Mouse (Mus musculus): ENCODE measurements around the gene Rpl23a. TPM values are rescaled to one million over a fixed set of nuclear protein-coding genes. Genes with fewer than 3 reads are reported as not detected.

The Rpl23a gene
- polyA plus RNA-seq (2015; fragmentation: Nextera tagmentation; extraction: Ambion mirVana): 1,199 and 1,213 TPM in 2 replicates

DNA sequence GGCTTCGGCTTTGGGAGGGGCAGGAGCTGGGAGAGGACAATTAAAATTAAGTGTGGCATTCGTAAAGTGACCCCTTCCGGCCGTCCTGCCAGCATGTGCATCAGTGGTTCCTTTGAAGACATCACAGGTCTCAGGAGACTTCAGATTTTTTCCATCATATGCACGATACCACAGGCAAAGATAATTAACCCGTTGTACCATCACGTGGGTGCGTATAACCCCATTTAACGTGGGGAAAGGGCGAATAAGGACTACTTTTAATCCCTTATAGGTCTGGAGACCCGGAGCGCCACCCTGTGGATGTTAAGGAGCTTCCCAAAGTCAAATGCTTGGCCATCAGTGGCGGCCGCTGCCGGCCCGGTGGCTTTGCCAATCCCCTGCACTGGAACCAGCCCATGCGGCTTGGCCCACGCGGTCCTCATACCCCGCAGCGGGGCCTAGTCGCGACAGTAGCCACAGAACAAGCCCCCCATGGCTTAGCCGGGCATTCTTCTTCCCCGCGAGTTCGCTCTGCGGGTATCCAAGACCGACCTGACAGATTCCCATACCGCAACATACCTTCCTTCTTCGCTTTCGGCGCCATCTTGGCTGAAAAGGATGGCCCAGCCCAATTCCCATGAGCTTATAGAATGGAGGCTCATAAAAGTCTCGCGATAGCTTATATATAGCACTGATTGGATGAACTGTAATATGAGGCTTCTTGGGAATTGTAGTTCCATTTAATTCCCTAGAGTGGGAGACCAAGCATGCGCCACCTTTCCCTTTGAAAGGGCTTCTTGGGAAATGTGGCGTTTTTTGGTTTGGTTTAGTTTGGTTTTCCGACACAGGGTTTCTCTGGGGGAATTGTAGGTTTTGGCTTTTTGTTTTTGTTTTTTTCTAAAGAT, at the start of gene Rpl23a:
Rpl23a (minus strand) TSS at position 624 of the 884 bp plus-strand sequence.

DNA sequence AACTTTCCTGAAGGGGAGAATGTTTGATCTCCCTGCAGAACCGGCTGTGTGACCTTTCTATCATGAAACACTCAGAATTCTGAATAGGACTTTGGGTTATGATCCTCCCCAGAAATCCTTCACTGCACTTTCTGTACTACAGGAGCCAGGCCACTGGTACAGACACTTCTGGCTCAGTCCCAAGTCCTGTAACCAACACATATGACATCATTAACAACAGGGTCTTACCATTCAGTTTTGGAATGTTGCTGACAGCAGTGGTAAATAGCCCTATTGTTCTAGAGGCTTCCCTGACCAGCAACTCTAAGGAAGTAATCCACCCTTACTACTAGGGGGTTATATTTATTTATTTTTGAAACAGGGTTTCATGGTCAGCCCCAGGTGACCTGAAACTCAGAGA, 9.7 kb upstream of the Rpl23a start, which contains the start of gene Proca1:
Proca1 (plus strand) TSS at position 280 of the 400 bp plus-strand sequence.

DNA sequence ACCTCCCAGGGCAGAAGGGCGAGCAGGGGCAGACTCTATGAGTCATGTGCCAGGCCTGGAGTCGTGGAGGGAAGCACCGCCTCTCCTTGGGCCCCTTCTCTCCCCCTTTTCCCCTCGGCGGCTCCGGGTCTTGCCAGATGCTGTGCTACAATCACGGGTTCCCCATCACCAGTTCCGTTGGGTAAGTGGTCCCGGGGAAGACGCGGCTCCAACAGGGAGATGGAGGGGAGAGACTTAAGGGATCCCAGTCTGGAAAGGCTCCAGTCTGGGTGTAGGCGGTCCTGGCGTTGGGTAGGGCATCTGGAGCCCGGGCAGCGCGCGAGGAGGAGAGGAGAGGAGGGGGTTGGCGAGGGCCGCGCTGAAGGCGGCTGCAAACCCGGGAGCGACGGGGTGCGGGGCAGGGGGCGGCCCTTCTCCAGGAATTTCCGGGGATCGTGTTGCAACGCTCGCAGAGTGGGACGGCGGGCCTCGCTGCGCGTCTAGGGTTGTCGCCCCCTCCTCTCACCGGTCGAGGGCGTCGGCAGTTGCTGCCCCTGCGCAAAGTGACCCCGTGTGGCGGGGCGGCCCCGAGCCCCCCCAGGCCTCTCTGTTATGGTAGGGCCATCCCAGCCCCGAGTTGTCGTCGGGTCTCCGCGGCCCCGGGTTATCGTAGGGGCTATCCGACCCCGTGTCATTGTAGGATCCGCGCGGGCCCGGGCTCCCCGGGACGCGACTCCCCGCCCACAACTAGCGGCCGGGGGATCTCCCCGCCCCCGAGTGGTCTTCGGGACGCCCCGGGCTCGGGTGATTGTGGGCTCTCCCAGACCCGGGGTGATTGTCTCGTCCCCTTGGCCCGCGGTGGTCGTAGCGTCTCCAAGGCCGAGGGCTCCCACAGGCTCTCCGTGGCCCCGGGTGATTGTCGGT, 5.2 kb upstream of the Rpl23a start, which contains the start of gene Rab34:
Rab34 (plus strand) TSS at position 100 of the 903 bp plus-strand sequence.

DNA sequence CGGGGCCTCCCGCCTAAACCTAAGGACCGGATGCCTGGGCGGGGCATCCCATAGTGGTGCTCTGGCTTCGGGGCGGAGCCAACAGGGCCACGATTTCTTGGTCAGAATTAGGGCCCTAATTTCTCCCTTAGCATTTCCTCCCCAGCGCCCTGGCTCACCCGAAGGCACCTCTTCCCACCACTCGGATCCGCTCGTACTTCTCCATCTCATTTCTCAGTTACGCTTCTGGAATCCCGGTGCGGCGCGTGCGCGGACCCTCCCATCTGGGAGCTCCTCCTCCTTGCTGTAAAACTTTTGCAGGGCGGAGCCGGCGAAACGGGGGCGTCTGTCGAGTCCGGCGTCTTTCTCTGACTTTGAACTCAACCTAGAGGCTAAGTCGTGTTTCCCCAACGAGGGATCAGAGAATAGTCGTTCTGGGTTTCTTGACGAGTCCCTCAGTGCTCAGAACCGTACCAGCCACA, 7.0 kb downstream of the Rpl23a start, which contains the start of the genes Nek8 and Tlcd1:
Nek8 (minus strand) TSS at position 274 of the 461 bp plus-strand sequence.
Tlcd1 (plus strand) TSS at position 310 of the 461 bp plus-strand sequence.

DNA sequence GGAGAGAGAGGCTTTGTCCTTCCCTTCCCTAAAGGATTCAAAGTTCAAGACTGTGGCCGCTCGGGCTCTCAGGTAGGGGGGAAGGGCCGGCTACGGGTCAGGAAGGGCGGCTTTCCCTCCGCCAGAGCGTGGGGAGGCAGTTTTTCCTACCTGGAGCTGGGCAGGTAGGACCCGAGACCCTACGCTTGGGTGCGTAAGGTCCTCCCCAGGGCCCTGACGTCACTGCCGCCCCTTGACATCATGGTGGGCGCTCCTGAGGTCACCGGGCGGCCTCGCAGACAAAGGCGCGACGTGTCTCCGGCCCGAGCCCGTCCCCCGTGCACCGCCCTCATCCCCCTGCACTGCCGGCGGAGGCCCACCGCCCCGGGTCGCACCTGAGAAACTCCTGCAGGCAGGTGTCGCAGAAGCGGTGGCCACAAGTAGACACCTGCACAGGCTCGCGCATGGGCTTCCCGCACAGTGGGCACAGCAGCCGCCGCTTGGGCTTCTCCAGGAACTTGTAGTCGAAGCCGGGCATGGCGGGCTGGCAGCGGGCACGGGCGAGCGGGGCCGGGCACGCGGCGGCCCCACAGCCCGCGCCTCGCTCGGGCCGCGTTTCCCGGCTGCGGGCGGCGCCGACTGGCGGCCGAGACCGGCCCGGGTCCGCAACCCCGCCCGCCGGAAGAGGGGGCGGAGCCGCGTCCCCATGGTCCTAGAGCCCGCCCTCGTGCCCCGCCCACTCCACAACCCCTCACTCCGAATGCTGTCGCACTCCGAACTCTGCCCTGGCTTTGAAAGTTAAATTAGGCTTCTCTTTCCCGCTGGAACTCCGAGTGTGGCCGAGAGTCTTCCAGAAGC, 18.2 kb downstream of the Rpl23a start, which contains the start of gene Traf4:
Traf4 (minus strand) TSS at position 666 of the 837 bp plus-strand sequence.

Other genes with a start within 250 kb of the Rpl23a start
- gene Phf12, start 200.8 kb downstream of the Rpl23a start, polyA plus RNA-seq (2015; fragmentation: Nextera tagmentation; extraction: Ambion mirVana): 9.8 and 12.5 TPM in 2 replicates
- 10.2 and 12.3 TPM in 2 replicates for gene Dhrs13, start 151.3 kb downstream of the Rpl23a start, polyA plus RNA-seq (2015; fragmentation: Nextera tagmentation; extraction: Ambion mirVana)
- 26.5 and 34.6 TPM in 2 replicates for gene Flot2, start 145.7 kb downstream of the Rpl23a start, polyA plus RNA-seq (2015; fragmentation: Nextera tagmentation; extraction: Ambion mirVana)
- 15.8 and 17.1 TPM in 2 replicates for gene Eral1, start 103.2 kb downstream of the Rpl23a start, polyA plus RNA-seq (2015; fragmentation: Nextera tagmentation; extraction: Ambion mirVana)
- 6.6 and 7.5 TPM in 2 replicates for gene Fam222b, start 88.9 kb downstream of the Rpl23a start, polyA plus RNA-seq (2015; fragmentation: Nextera tagmentation; extraction: Ambion mirVana)
- 22.4 and 23.0 TPM in 2 replicates for gene Traf4, start 18.0 kb downstream of the Rpl23a start, polyA plus RNA-seq (2015; fragmentation: Nextera tagmentation; extraction: Ambion mirVana)
- 14.1 and 16.6 TPM in 2 replicates for gene Nek8, start 6.9 kb downstream of the Rpl23a start, polyA plus RNA-seq (2015; fragmentation: Nextera tagmentation; extraction: Ambion mirVana)
- 40.3 and 43.9 TPM in 2 replicates for gene Tlcd1, start 6.9 kb downstream of the Rpl23a start, polyA plus RNA-seq (2015; fragmentation: Nextera tagmentation; extraction: Ambion mirVana)
- gene Rab34, start 4.8 kb upstream of the Rpl23a start, polyA plus RNA-seq (2015; fragmentation: Nextera tagmentation; extraction: Ambion mirVana): 24.2 and 31.4 TPM in 2 replicates
- 1.9 and 3.5 TPM in 2 replicates for gene Proca1, start 9.8 kb upstream of the Rpl23a start, polyA plus RNA-seq (2015; fragmentation: Nextera tagmentation; extraction: Ambion mirVana)
- 40.3 and 46.6 TPM in 2 replicates for gene Sdf2, start 62.2 kb upstream of the Rpl23a start, polyA plus RNA-seq (2015; fragmentation: Nextera tagmentation; extraction: Ambion mirVana)
- gene Supt6, start 62.4 kb upstream of the Rpl23a start, polyA plus RNA-seq (2015; fragmentation: Nextera tagmentation; extraction: Ambion mirVana): 9.3 and 9.9 TPM in 2 replicates
- 44.2 and 50.1 TPM in 2 replicates for gene 2610507B11Rik, start 78.2 kb upstream of the Rpl23a start, polyA plus RNA-seq (2015; fragmentation: Nextera tagmentation; extraction: Ambion mirVana)
- 0.28 and 0.48 TPM in 2 replicates for gene BC030499, start 107.3 kb upstream of the Rpl23a start, polyA plus RNA-seq (2015; fragmentation: Nextera tagmentation; extraction: Ambion mirVana)
- 32.4 and 32.5 TPM in 2 replicates for gene Spag5, start 117.9 kb upstream of the Rpl23a start, polyA plus RNA-seq (2015; fragmentation: Nextera tagmentation; extraction: Ambion mirVana)
- 1.4 and 1.7 TPM in 2 replicates for gene Aldoc, start 139.4 kb upstream of the Rpl23a start, polyA plus RNA-seq (2015; fragmentation: Nextera tagmentation; extraction: Ambion mirVana)
- 30.3 and 30.6 TPM in 2 replicates for gene Pigs, start 144.8 kb upstream of the Rpl23a start, polyA plus RNA-seq (2015; fragmentation: Nextera tagmentation; extraction: Ambion mirVana)
- gene Unc119, start 159.9 kb upstream of the Rpl23a start, polyA plus RNA-seq (2015; fragmentation: Nextera tagmentation; extraction: Ambion mirVana): 42.3 and 46.7 TPM in 2 replicates
- gene Foxn1, start 203.0 kb upstream of the Rpl23a start, polyA plus RNA-seq (2015; fragmentation: Nextera tagmentation; extraction: Ambion mirVana): not detected in 2 replicates
- 0.08 TPM in 1 of 2 replicates, not detected in the other for gene Slc13a2, start 238.6 kb upstream of the Rpl23a start, polyA plus RNA-seq (2015; fragmentation: Nextera tagmentation; extraction: Ambion mirVana)